Mouse (Mus musculus): ENCODE results near the gene Mov10. TPM values are rescaled to one million over a fixed set of nuclear protein-coding genes. Genes with fewer than 3 reads are reported as not detected.

The Mov10 gene
- polyA plus RNA-seq, 1 experiment from 2014 or later = 62.1 TPM

- H3K27ac ChIP-seq = no peak overlapping the region
- no peak overlapping the region for H3K4me2 ChIP-seq
- no peak overlapping the region for H3K4me3 ChIP-seq
- H3K9ac ChIP-seq = no peak overlapping the region
- H3K27me3 ChIP-seq = no peaks in the 10 kb centered on the region
- WGBS = 88% methylated on average over 6 of the region's 6 CpGs
- no peaks in the 10 kb centered on the region for H3K9me3 ChIP-seq
- H3K36me3 ChIP-seq = peaks cover 68% of the 10 kb centered on the region
- peaks cover 4% of the 10 kb centered on the region; the same call in 1 of the 2 replicates for H3K4me1 ChIP-seq
- ATAC-seq (ENCODE audit: borderline replicate concordance, extremely low read depth, low FRiP score, low TSS enrichment) = no peak
Measured at GRCm38 (mm10) chr3:104801481-104801880, 16.9 kb downstream of the Mov10 start.

- Histone ChIP-seq H3K4me1 (peaks cover 12% of the 10 kb centered on the region; the same call in 1 of the 2 replicates), H3K27ac (no peak overlapping the region), H3K9me3 (no peaks in the 10 kb centered on the region), H3K27me3 (no peaks in the 10 kb centered on the region), H3K36me3 (peaks cover 75% of the 10 kb centered on the region), H3K4me3 (no peak overlapping the region), H3K9ac (no peak overlapping the region), H3K4me2 (no peak overlapping the region)
- 94% methylated on average over 11 of the region's 11 CpGs for WGBS
- ATAC-seq (ENCODE audit: borderline replicate concordance, extremely low read depth, low FRiP score, low TSS enrichment) = no peak
Measured at GRCm38 (mm10) chr3:104800681-104801080, 17.7 kb downstream of the Mov10 start.

GRCm38 (mm10) chr3:104796430-104797082 lies 21.8 kb downstream of the Mov10 start:
- H3K4me2 ChIP-seq = no peak overlapping the region
- no peak overlapping the region for H3K4me3 ChIP-seq
- 62% methylated on average over 15 of the region's 15 CpGs for WGBS
- no peak for ATAC-seq (ENCODE audit: borderline replicate concordance, extremely low read depth, low FRiP score, low TSS enrichment)
- peaks cover 68% of the 10 kb centered on the region for H3K36me3 ChIP-seq
- H3K9me3 ChIP-seq = no peaks in the 10 kb centered on the region
- H3K27me3 ChIP-seq = no peaks in the 10 kb centered on the region
- H3K4me1 ChIP-seq = peaks cover 52% of the 10 kb centered on the region
- peak overlapping the region; percentile 90; the same call in 1 of the 2 replicates for H3K27ac ChIP-seq
- no peak overlapping the region for H3K9ac ChIP-seq

GRCm38 (mm10) chr3:104795661-104796340 lies 22.6 kb downstream of the Mov10 start:
- Histone ChIP-seq H3K4me1 (peaks cover 59% of the 10 kb centered on the region), H3K9ac (no peak overlapping the region), H3K36me3 (peaks cover 60% of the 10 kb centered on the region), H3K27ac (peak overlapping the region; percentile 90), H3K27me3 (no peaks in the 10 kb centered on the region), H3K4me3 (no peak overlapping the region), H3K9me3 (no peaks in the 10 kb centered on the region), H3K4me2 (no peak overlapping the region)
- ATAC-seq (ENCODE audit: borderline replicate concordance, extremely low read depth, low FRiP score, low TSS enrichment) = no peak
- 61% methylated on average over 15 of the region's 15 CpGs for WGBS

- Histone ChIP-seq H3K4me1 (peaks cover 67% of the 10 kb centered on the region), H3K4me3 (no peak overlapping the region), H3K4me2 (peak overlapping the region; percentile 22; the same call in 1 of the 2 replicates), H3K9ac (0 out of 2 replicates have a peak overlapping the region, but pooled peaks have one; percentile 1), H3K9me3 (no peaks in the 10 kb centered on the region), H3K27ac (peak overlapping the region; percentile 90), H3K27me3 (no peaks in the 10 kb centered on the region), H3K36me3 (peaks cover 52% of the 10 kb centered on the region)
- ATAC-seq (ENCODE audit: borderline replicate concordance, extremely low read depth, low FRiP score, low TSS enrichment) = 0 out of 2 replicates have a peak, but pooled peaks have one; percentile 4
- 32% methylated on average over 12 of the region's 12 CpGs for WGBS
Measured at GRCm38 (mm10) chr3:104794953-104795470, 23.4 kb downstream of the Mov10 start.

GRCm38 (mm10) chr3:104793871-104794828 lies 24.2 kb downstream of the Mov10 start:
- peaks cover 44% of the 10 kb centered on the region for H3K36me3 ChIP-seq
- no peak overlapping the region for H3K9ac ChIP-seq

GRCm38 (mm10) chr3:104792360-104793270 lies 25.7 kb downstream of the Mov10 start:
- Histone ChIP-seq H3K9ac (no peak overlapping the region; the same call in 1 of the 2 replicates), H3K4me2 (no peak overlapping the region), H3K27me3 (no peaks in the 10 kb centered on the region), H3K4me3 (no peak overlapping the region), H3K4me1 (peaks cover 77% of the 10 kb centered on the region), H3K36me3 (peaks cover 36% of the 10 kb centered on the region), H3K27ac (no peak overlapping the region), H3K9me3 (no peaks in the 10 kb centered on the region)
- 56% methylated on average over 15 of the region's 15 CpGs for WGBS
- ATAC-seq (ENCODE audit: borderline replicate concordance, extremely low read depth, low FRiP score, low TSS enrichment) = no peak

More at GRCm38 (mm10) chr3:104793871-104794828, 24.2 kb downstream of the Mov10 start:
- 23% methylated on average over 20 of the region's 20 CpGs for WGBS
- peak overlapping the region; percentile 90 for H3K27ac ChIP-seq
- H3K27me3 ChIP-seq = no peaks in the 10 kb centered on the region
- ATAC-seq (ENCODE audit: borderline replicate concordance, extremely low read depth, low FRiP score, low TSS enrichment) = peak; percentile 93
- H3K4me2 ChIP-seq = peak overlapping the region; percentile 31
- no peaks in the 10 kb centered on the region for H3K9me3 ChIP-seq
- H3K4me3 ChIP-seq = no peak overlapping the region
- H3K4me1 ChIP-seq = peaks cover 70% of the 10 kb centered on the region

GRCm38 (mm10) chr3:104791671-104792070 lies 26.7 kb downstream of the Mov10 start:
- no peak for ATAC-seq (ENCODE audit: borderline replicate concordance, extremely low read depth, low FRiP score, low TSS enrichment)
- H3K27ac ChIP-seq = no peak overlapping the region
- peaks cover 27% of the 10 kb centered on the region for H3K36me3 ChIP-seq
- no peak overlapping the region for H3K4me2 ChIP-seq
- 90% methylated on average over 8 of the region's 8 CpGs for WGBS
- no peak overlapping the region for H3K4me3 ChIP-seq
- no peak overlapping the region for H3K9ac ChIP-seq
- H3K4me1 ChIP-seq = peaks cover 75% of the 10 kb centered on the region
- H3K27me3 ChIP-seq = no peaks in the 10 kb centered on the region
- H3K9me3 ChIP-seq = no peaks in the 10 kb centered on the region

- no peaks in the 10 kb centered on the region for H3K9me3 ChIP-seq
- H3K27me3 ChIP-seq = no peaks in the 10 kb centered on the region
- H3K27ac ChIP-seq = peak overlapping the region; percentile 87
- WGBS = 23% methylated on average over 4 of the region's 4 CpGs
- no peak for ATAC-seq (ENCODE audit: borderline replicate concordance, extremely low read depth, low FRiP score, low TSS enrichment)
- peak overlapping the region; percentile 79 for H3K9ac ChIP-seq
- H3K36me3 ChIP-seq = peaks cover 21% of the 10 kb centered on the region
- peak overlapping the region; percentile 79 for H3K4me3 ChIP-seq
- H3K4me2 ChIP-seq = peak overlapping the region; percentile 73
- H3K4me1 ChIP-seq = peaks cover 68% of the 10 kb centered on the region
Measured at GRCm38 (mm10) chr3:104791017-104791416, 27.3 kb downstream of the Mov10 start.

- Histone ChIP-seq H3K9me3 (no peaks in the 10 kb centered on the region), H3K4me2 (peak overlapping the region; percentile 73), H3K4me3 (peak overlapping the region; percentile 79), H3K4me1 (peaks cover 63% of the 10 kb centered on the region), H3K9ac (peak overlapping the region; percentile 79), H3K27ac (peak overlapping the region; percentile 87), H3K36me3 (peaks cover 16% of the 10 kb centered on the region), H3K27me3 (no peaks in the 10 kb centered on the region)
- WGBS = 12% methylated on average over 6 of the region's 6 CpGs
- ATAC-seq (ENCODE audit: borderline replicate concordance, extremely low read depth, low FRiP score, low TSS enrichment) = no peak
Measured at GRCm38 (mm10) chr3:104790401-104790937, 27.9 kb downstream of the Mov10 start.

All from lung, embryonic 15.5 days (tissue).